Mouse (Mus musculus) liver, embryonic 16.5 days (tissue): Measurements from ENCODE around the gene Wdr18. TPM values are rescaled to one million over a fixed set of nuclear protein-coding genes. Genes with fewer than 3 reads are reported as not detected.

Experiments used
- ATAC-seq: fragments of 200-750 bp; cut with Nextera tagmentation; 2 replicates; pipeline ENCODE4 v1.8.0; 2017; ENCODE audit warnings: low read depth, mild to moderate bottlenecking, moderate number of reproducible peaks, moderate library complexity
- H3K27ac ChIP-seq: fragments of 300-500 bp; sonication (generic); 2 replicates; pipeline ENCODE4 v1.5.1; 2014; ENCODE audit warnings: mild to moderate bottlenecking, low read length
- H3K27me3 ChIP-seq: fragments of 300-500 bp; sonication (generic); 2 replicates; pipeline ENCODE4 v1.6.1; 2014; ENCODE audit warnings: low read depth, low read length, mixed read lengths; ENCODE audit not compliant: control insufficient read depth, insufficient read depth
- H3K36me3 ChIP-seq: fragments of 300-500 bp; sonication (generic); 2 replicates; pipeline ENCODE4 v1.6.1; 2014; ENCODE audit warnings: mild to moderate bottlenecking; ENCODE audit not compliant: control insufficient read depth, insufficient read depth
- H3K4me1 ChIP-seq: fragments of 300-500 bp; sonication (generic); 2 replicates; pipeline ENCODE4 v1.6.1; 2014; ENCODE audit warnings: low read depth, low read length, mixed read lengths; ENCODE audit not compliant: control insufficient read depth
- H3K4me2 ChIP-seq: fragments of 300-500 bp; sonication (generic); 2 replicates; pipeline ENCODE4 v1.6.1; 2014; ENCODE audit warnings: low read depth, low read length, mixed read lengths
- H3K4me3 ChIP-seq: fragments of 300-500 bp; sonication (generic); 2 replicates; pipeline ENCODE4 v1.5.1; 2014; ENCODE audit warnings: low read depth, mild to moderate bottlenecking, low read length
- H3K9ac ChIP-seq: fragments of 300-500 bp; sonication (generic); 2 replicates; pipeline ENCODE4 v1.6.1; 2014; ENCODE audit warnings: low read depth, low read length
- H3K9me3 ChIP-seq: fragments of 300-500 bp; sonication (generic); replicated peaks from 2 replicates; pipeline ENCODE4 v1.6.1; 2016; ENCODE audit warnings: low read length; ENCODE audit not compliant: control insufficient read depth
- WGBS: fragments of 180-500 bp; shearing (Covaris S2); extraction: QIAGEN DNeasy Blood & Tissue Kit; methylation state at CpG from one replicate; pipeline ENCODE4 v1.1.7; 2014; ENCODE audit not compliant: insufficient replicate concordance; 5-methylcytosine and 5-hydroxymethylcytosine counted together
- polyA plus RNA-seq: library from polyadenylated mRNA; unstranded; fragments of >200 nt; fragmentation: Nextera tagmentation; extraction: Ambion mirVana; gene quantifications from 2 replicates; pipeline ENCODE4 v1.2.1, GENCODE M21; 2015

Wdr18 gene
- polyA plus RNA-seq, 1 experiment from 2014 or later = 42.2 TPM

DNA sequence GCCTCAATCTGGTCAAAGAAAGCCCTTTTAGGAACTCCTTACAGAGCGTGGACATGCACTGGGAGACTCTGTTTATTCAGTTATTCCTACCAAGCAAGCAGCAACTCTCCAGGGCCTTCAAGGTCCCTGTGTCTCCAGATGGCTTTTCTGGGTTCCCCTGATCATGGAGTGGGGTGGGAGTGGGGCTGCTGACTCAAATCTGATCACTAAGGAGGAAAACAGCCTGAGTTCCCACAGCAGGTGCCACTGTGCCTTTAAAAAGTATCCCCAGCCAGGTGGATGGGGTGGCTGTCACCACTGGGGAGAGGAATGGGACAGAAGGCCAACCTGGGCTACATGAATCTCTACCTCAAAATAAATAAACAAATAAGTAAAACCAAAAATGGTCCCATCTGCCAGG lies 17.0 kb upstream of the Wdr18 start:
- ATAC-seq = no peak
- no peak overlapping the region for H3K4me3 ChIP-seq
- H3K9me3 ChIP-seq = no peaks in the 10 kb centered on the region
- H3K4me2 ChIP-seq = no peak overlapping the region
- WGBS = 52% methylated on average over 1 of the region's 1 CpGs
- H3K27ac ChIP-seq = peak overlapping the region; percentile 28
- no peak overlapping the region for H3K9ac ChIP-seq
- 0 out of 2 replicates have a peak, but pooled peaks cover 2% of the 10 kb centered on the region for H3K36me3 ChIP-seq
- peaks cover 65% of the 10 kb centered on the region for H3K4me1 ChIP-seq
- no peaks in the 10 kb centered on the region for H3K27me3 ChIP-seq

DNA sequence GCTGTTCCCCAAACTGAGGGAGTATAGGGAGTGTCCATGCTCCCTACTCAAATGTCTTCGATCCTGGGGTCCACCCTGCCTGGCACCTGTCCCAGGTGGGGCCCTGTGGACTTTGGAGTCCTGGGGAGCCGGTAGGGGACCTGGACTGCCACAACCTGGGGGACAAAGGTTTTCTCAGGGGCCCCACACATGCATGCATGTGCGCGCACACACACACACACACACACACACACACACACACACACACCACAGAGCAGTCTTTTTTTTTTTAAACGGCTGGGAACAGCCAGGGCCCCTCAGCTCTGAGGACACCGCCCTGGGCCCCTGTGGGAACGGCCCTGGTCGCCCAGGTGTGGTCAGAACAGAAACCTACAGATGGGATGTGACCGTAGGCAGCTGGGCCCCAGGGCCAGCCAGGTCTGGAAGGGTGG lies 16.5 kb upstream of the Wdr18 start:
- Histone ChIP-seq H3K36me3 (0 out of 2 replicates have a peak, but pooled peaks cover 2% of the 10 kb centered on the region), H3K27me3 (no peaks in the 10 kb centered on the region), H3K4me1 (peaks cover 60% of the 10 kb centered on the region), H3K9me3 (no peaks in the 10 kb centered on the region), H3K4me2 (no peak overlapping the region), H3K9ac (peak overlapping the region; percentile 7; the same call in 1 of the 2 replicates), H3K4me3 (no peak overlapping the region), H3K27ac (peak overlapping the region; percentile 42; the same call in 1 of the 2 replicates)
- peak; percentile 32 for ATAC-seq
- WGBS = 26% methylated on average over 9 of the region's 9 CpGs

DNA sequence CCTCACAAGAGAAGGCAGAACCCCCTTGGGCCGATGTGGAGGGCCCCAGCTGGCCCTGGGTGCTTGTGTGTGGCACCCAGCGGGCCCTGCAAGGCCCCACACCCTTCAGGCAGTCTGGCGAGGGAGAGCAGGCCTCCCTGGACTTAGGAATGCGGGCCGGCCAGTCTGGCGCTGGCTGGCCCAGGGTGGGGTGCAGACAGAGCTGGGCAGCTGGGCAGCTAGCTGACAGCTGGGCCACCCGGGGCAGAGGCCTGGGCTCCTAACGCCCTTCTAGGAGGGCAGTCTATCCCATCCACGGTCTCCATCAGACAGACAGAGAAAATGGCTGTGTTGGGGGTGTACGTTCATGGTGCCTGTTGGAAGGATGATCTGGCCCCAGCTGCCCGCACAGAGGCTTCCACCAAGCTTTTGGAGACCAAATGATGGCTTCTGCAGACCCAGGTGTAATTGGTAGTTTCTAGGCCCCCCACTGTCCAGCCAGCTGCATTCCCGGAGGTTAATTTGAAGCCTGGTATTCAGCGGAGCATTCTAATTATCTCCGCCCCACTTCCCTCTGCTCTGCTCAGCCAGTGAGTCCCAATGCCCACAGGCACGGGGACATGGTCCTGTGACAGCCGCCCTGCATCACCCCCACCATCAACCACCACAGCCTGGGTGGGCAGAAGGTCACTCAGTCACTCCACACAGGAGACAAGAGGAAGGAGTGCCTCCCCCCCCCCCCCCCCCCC lies 14.3 kb upstream of the Wdr18 start:
- no peak for ATAC-seq
- Histone ChIP-seq H3K4me2 (no peak overlapping the region; the same call in 1 of the 2 replicates), H3K4me3 (no peak overlapping the region), H3K27me3 (no peaks in the 10 kb centered on the region), H3K4me1 (peaks cover 45% of the 10 kb centered on the region), H3K27ac (peak overlapping the region; percentile 52), H3K9ac (no peak overlapping the region; the same call in 1 of the 2 replicates), H3K36me3 (peaks cover 7% of the 10 kb centered on the region; the same call in 1 of the 2 replicates), H3K9me3 (no peaks in the 10 kb centered on the region)
- WGBS = 59% methylated on average over 16 of the region's 16 CpGs

DNA sequence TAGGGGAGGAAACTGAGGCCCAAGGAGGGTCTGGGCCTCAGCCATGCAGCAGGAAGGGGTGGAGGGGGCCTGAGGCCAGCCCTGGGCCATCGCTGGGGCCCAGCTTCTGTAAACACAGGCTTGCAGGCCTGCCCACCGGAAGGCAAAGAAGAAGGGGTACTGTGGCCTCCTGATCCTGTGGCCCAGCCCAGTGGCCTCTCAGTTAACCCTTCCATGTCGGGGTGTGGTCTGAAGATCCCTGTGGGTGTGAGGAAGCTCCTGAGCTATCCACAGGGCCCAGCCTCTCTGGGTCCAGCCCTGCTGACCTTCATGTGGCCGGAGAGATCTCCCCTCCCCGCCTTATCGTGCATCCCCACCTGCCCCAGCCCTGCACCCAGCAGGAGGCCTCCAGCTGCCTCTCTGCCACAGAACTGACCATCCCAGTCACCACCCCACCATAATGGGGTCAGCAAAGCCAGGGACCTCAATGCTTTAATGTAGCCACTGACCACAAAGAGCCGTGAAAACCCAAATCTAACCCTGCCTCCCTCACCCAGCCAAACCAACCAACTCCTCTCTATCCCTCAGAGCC lies 13.1 kb upstream of the Wdr18 start:
- H3K4me2 ChIP-seq = peak overlapping the region; percentile 33
- peak overlapping the region; percentile 40 for H3K9ac ChIP-seq
- peak overlapping the region; percentile 69 for H3K27ac ChIP-seq
- H3K36me3 ChIP-seq = peaks cover 14% of the 10 kb centered on the region; the same call in 1 of the 2 replicates
- ATAC-seq = peak; percentile 50
- peaks cover 45% of the 10 kb centered on the region for H3K4me1 ChIP-seq
- H3K9me3 ChIP-seq = no peaks in the 10 kb centered on the region
- WGBS = 9% methylated on average over 7 of the region's 7 CpGs
- no peaks in the 10 kb centered on the region for H3K27me3 ChIP-seq
- peak overlapping the region; percentile 21 for H3K4me3 ChIP-seq

DNA sequence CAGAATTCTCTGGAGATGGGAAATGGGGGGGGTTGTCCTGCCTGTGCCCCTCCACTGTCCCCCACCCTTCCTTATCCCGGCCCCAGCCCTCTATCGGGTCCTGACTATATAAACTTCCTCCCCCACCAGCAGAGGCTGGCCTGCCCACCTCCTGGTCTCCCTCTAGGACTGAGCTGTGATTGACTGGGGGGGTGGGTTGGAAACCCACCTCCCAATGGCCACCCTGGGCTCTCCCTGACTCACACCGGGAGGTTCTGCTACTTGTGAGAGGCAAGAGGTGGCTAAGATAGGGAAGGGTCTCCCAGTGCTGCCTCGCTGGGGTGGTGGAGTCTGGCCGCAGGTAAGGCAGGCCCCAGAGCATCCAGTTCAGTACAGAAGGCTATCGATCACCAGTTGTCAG lies 12.4 kb upstream of the Wdr18 start:
- no peaks in the 10 kb centered on the region for H3K27me3 ChIP-seq
- H3K27ac ChIP-seq = no peak overlapping the region

DNA sequence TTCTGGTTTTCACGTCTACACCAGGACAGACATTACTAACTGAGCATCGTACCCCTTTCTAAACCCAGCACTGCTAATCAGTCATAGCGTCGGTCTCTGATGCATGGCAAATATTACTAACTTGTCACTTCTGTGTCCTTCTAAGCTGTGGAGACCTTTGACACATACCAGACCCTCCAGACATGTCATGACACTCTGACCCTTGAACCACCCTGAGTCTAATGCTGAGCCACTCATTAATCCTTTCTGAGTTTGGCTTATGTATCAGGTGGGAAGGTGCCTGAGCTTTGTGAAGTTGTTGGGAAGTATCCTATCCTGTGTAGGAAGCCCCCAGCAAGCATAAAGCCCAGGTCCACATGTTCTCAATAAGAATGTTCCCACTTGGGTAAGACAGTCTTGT lies 10.1 kb upstream of the Wdr18 start:
- Histone ChIP-seq H3K9me3 (no peaks in the 10 kb centered on the region), H3K27ac (no peak overlapping the region), H3K4me3 (no peak overlapping the region), H3K9ac (no peak overlapping the region), H3K4me1 (peaks cover 24% of the 10 kb centered on the region), H3K27me3 (no peaks in the 10 kb centered on the region), H3K4me2 (0 out of 2 replicates have a peak overlapping the region, but pooled peaks have one; percentile 9), H3K36me3 (peaks cover 14% of the 10 kb centered on the region; the same call in 1 of the 2 replicates)
- WGBS = 73% methylated on average over 4 of the region's 4 CpGs
- ATAC-seq = peak; percentile 25

More for the DNA sequence above, 12.4 kb upstream of the Wdr18 start:
- H3K36me3 ChIP-seq = peaks cover 14% of the 10 kb centered on the region; the same call in 1 of the 2 replicates
- H3K9me3 ChIP-seq = no peaks in the 10 kb centered on the region
- H3K4me1 ChIP-seq = peaks cover 45% of the 10 kb centered on the region
- H3K4me3 ChIP-seq = no peak overlapping the region
- no peak overlapping the region for H3K9ac ChIP-seq
- no peak overlapping the region for H3K4me2 ChIP-seq
- 58% methylated on average over 6 of the region's 6 CpGs for WGBS
- ATAC-seq = no peak

DNA sequence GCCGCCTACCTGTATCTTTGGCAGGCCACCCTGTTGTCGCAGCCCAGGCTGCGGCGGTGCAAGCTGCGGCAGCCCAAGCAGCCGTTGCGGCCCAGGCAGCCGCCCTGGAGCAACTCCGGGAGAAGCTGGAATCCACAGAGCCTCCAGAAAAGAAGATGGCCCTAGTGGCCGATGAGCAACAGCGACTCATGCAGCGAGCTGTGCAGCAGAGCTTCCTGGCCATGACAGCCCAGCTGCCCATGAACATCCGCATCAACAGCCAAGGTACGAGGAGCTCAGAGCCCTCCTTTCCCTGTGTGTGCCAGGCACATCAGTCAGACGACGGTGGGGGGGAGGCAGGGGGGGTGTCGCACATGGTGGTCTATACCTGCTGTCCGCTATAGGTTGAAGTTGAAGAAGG lies 9.3 kb upstream of the Wdr18 start:
- WGBS = 81% methylated on average over 18 of the region's 18 CpGs
- peaks cover 14% of the 10 kb centered on the region; the same call in 1 of the 2 replicates for H3K36me3 ChIP-seq

DNA sequence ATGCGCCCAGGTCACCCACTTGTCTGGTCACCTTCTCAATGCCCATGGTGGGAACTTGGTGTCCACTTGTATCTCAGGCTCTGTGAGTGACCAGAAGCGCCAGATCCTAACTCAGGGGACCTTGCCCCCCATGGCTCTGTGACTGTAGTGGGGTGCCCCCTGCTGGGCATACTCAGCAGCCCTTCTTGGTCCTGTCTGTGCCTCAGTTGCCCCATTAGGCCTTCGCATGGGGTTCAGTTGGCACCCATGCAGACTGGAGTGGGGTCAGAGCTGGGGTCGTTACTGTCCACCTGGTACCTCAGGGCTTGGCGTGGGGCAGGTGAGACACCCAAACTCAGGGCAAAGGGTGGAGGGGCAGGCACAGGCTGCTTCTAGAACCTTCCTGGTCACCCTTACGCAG lies 6.0 kb upstream of the Wdr18 start:
- no peaks in the 10 kb centered on the region; the same call in 1 of the 2 replicates for H3K27me3 ChIP-seq
- no peak overlapping the region for H3K27ac ChIP-seq
- no peak for ATAC-seq
- no peaks in the 10 kb centered on the region for H3K9me3 ChIP-seq
- no peak overlapping the region for H3K4me2 ChIP-seq
- H3K4me1 ChIP-seq = peaks cover 6% of the 10 kb centered on the region
- 76% methylated on average over 6 of the region's 6 CpGs for WGBS
- no peak overlapping the region for H3K9ac ChIP-seq
- no peak overlapping the region for H3K4me3 ChIP-seq
- H3K36me3 ChIP-seq = peaks cover 11% of the 10 kb centered on the region; the same call in 1 of the 2 replicates

More for the DNA sequence above, 9.3 kb upstream of the Wdr18 start:
- no peak for ATAC-seq
- Histone ChIP-seq H3K9me3 (no peaks in the 10 kb centered on the region), H3K4me1 (peaks cover 16% of the 10 kb centered on the region), H3K4me3 (no peak overlapping the region), H3K27ac (no peak overlapping the region), H3K9ac (no peak overlapping the region), H3K27me3 (no peaks in the 10 kb centered on the region), H3K4me2 (no peak overlapping the region)

DNA sequence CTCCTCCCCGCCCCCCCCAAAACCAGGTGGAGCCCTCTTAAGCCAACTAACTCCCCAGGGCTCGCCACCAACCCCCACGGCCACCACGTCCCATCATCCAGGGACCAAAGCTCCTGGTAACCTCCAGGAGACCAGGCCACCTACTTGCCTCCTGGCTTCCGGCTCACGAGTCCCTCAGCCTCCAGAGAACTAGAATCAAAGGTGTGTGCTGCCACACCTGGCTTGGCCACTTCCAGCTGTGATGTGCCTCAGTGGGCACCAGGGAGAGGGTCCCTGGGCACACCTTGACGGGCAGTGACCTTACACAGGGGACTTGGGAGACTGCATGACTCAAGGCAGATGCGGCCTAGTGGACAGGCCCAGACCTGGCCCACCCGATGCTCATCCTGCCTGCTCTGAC lies 4.3 kb upstream of the Wdr18 start:
- Histone ChIP-seq H3K4me1 (peaks cover 8% of the 10 kb centered on the region), H3K9me3 (no peaks in the 10 kb centered on the region), H3K27ac (no peak overlapping the region), H3K4me3 (no peak overlapping the region), H3K9ac (no peak overlapping the region), H3K27me3 (no peaks in the 10 kb centered on the region; the same call in 1 of the 2 replicates), H3K36me3 (peaks cover 6% of the 10 kb centered on the region; the same call in 1 of the 2 replicates), H3K4me2 (no peak overlapping the region)
- 66% methylated on average over 9 of the region's 9 CpGs for WGBS
- no peak for ATAC-seq
